Mouse (Mus musculus): ENCODE results near the gene Cldn16. TPM values are rescaled to one million over a fixed set of nuclear protein-coding genes. Genes with fewer than 3 reads are reported as not detected.
A peak's percentile ranks its signal among the peaks of the same experiment; 100 is the strongest.
"Not testable (repeated sequence)": the region's sequence is repeated elsewhere in the genome, so short reads cannot be mapped to it uniquely, and the experiment has no call there.

Gene Cldn16
- not detected for total RNA-seq (2021)
- long read RNA-seq, experiment 1, result 0 reads
- long read RNA-seq, experiment 2, result 0 reads

DNA sequence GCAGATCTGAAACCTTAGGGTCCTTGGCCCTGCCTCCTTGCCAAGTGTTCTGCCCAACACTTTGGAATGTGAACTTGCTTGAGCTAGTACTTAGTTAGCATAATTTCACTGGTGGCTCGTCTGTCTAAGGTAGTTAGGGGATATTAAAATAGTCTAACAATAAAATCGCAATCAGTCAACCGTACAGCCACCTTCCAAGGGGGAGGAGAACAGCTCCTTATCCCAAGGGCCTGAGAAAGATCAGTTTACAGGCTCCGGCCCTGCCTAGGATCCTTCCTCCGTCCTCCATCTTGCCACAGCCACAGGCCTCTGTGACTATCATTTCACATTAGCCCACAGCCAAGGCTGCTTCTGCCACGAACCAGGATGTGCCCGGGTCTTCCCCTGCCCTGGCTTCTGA lies at the start of gene Cldn16:
Gene Cldn16, plus strand, starts transcription at position 301 of the 400 bp plus-strand sequence.
- intact Hi-C loops (cut with DNase I), result no loop called here
- no peak for DNase-seq (ENCODE audit: low spot score in 2 of 2)

DNA sequence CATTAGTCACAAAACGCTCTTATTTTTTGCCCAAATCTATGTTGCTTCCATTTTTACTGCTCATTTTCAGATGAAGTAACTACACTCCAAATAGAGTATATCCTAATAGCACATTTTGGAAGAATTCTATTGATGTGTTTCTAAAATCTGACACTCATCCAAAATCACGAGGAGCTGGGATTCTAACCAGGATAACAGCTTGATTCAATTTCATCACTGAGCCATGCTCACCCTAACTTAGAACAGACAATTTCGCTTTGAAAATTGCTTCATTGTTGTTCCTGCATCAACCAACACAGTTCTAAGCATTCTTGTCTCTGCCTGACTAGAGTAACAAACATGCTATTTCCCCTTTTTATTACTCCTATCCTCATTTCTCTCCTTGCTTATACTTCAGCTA lies 44.3 kb upstream of the Cldn16 start:
- peak in 1 of 2 experiments; percentile 5 for DNase-seq (ENCODE audit: low spot score in 2 of 2)
- intact Hi-C loops (cut with DNase I), result no loop called here

DNA sequence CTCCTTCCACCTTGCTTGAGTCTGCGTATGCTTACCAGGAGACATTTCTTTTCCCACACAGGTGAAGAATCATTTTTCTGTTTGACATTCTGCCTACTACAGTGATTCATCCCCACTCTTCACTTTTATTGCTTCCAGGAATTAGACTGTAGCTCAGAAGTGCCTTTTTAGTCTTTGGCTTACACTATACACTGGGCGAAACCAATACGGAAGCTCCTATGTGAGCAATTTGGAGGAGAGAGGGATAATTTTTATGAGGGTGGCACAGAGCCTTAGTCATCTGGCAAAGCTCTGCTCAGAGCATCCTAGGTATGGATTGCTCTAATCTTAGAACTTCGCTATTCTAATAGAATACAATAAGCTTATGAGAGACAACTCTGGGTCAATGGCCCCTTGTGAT lies 40.9 kb upstream of the Cldn16 start:
- intact Hi-C loops (cut with DNase I), result no loop called here
- no peak for DNase-seq (ENCODE audit: low spot score in 2 of 2)

DNA sequence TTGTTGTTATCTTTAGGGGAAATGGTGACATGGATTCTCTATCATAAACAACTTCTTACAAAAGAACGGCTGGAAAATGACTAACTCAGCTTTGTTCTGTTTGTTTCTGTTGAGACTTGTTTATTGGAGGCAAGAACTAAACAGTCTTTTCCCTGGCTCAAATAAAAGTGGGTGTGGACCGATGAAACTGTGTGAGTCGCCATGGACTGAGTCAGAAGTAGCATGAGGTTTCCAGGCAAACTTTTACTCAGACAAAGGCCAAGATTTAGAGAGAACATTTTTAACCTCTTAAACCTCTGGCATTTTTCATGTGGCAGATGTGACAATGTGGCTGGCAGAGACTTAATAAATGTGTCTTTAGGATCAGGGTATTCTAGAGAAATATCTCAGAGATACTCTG lies 32.7 kb upstream of the Cldn16 start:
- DNase-seq (ENCODE audit: low spot score in 2 of 2), result no peak
- intact Hi-C loops (cut with DNase I), result no loop called here

DNA sequence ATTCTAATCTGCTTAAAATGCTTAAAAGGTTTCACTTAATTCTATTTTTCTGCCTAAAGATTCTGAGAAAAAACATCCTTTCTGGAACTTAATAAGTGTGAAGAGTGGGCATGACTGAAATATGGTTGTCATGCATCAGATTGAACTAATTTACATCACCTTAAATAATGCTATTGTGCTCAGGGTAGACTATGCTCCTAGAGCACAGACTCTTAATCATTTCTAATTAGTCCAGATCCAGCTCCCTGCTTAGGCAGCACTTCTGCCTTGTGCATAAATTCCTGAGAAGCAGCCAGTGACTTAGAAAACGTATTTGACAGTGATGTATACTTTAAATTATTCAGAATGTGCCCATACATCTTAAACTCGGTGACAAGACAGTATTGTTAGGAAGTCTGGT lies 29.4 kb upstream of the Cldn16 start:
- DNase-seq (ENCODE audit: low spot score in 2 of 2), result no peak
- intact Hi-C loops (cut with DNase I), result no loop called here

DNA sequence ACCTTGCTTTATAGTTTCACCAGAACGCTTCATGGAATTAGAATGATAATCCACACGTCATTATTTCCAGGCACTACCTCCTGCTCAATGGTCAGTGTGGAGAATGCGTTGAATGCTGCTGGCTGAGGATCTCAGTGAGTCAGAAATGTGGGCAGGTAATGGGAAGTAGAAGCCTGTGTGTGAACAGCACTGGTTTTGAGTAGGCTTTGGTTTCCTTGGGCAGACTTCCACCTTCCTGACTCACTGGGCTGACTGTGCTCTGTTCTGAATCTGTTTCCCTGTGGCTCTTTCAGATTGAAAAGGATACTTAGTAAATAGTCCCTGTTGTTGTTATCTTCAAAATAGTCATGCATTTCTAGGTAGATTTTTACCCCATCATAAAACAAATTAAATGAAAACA lies 22.9 kb upstream of the Cldn16 start:
- peak in 1 of 2 experiments; percentile 11 for DNase-seq (ENCODE audit: low spot score in 2 of 2)
- intact Hi-C loops (cut with DNase I), result no loop called here

DNA sequence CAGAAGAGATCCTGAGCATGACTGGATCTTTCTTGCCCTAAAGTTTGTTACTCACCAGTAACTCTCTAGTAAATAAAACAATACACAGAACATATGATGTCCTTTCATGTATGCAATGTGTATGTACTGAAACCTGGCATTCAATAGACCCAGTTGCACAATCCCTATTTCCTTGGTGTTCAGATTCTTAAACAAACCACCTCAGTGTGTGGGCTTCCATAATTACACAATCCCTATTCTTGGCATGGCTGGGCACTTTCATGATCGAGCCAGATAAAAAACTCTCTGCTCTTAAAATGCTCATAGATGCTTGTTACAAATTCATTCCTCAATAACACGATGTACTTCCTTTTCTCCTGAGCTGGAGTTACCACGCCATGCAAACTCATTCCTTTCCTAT lies 21.8 kb upstream of the Cldn16 start:
- no peak for DNase-seq (ENCODE audit: low spot score in 2 of 2)
- intact Hi-C loops (cut with DNase I), result no loop called here

DNA sequence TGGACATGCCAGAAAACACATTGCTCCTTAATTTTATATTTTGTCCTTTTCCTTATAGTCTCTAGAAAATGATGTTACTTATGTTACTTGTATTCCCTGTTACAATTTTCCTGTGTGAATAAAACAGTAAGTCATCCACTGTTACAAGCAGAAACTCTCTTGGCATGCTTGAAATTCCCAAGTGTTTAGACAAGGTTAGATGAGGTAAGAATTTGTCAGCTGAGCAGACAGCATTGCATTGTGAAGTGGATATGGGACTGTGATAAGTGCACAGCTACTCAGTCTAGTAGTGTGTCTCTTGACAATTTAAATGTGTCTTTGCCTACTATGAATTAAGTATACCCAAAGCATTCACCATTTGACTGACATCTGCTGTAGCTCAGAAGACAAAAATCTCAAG lies 18.1 kb upstream of the Cldn16 start:
- DNase-seq (ENCODE audit: low spot score in 2 of 2), result no peak
- intact Hi-C loops (cut with DNase I), result no loop called here

DNA sequence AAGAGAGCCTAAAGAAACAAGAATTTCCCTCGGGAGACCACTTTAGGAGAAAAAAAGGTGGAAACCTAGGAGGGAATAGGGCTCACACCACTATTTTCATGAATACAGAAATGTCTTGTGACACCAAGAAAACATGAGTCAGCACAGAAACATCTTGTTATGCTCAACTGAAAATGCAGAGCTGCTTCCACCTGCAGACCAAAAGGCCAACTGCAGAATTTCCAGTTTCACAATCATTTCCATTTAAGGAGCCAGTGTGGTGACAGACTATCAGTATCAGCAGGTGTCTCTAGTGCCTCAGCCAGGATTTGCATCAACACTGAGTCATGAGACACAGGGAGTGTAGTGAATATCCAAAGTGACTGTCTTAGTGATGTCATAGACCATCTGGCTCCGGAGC lies 15.3 kb upstream of the Cldn16 start:
- DNase-seq (ENCODE audit: low spot score in 2 of 2), result peak; percentile 8 to 50
- intact Hi-C loops (cut with DNase I), result no loop called here

DNA sequence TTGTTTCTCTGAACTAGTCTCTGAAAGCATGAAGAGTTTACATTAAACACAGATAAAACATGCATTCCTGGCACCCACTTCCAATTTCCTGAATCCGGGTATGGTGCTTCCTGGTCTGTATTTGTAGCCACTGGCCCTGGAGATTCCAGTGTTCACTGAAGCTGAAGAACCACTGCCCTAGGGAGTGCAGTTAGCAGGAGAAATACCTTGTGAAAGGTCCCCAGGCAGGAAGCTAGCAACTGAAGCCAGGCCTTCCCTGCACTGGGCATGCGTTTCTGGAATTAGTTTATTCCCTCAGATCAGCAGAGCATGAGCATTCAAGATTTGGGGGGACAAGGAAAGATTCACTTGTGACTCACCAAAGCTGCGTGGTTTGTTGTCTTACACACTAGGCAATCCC lies 8.8 kb upstream of the Cldn16 start:
- intact Hi-C loops (cut with DNase I), result no loop called here
- DNase-seq (ENCODE audit: low spot score in 2 of 2), result no peak

DNA sequence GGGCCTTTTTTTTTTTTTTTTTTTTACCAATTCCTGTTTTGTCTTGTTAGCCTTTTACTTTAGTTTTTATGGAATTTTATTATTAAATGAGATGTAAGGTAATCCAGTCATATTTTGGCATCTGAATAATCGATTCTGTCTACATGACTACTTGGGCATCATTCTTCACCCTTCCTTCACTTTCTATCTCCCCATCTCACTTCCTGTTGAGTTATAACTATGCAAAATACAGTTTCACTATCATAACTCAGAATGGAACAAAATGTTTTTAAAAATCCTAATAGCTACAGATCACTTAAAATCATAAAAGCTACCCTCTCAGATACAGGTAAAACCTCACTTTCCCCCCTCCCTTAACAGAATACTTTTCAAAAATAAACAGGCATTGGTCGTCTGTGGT lies 6.8 kb upstream of the Cldn16 start:
- no peak for DNase-seq (ENCODE audit: low spot score in 2 of 2)
- intact Hi-C loops (cut with DNase I), result no loop called here

DNA sequence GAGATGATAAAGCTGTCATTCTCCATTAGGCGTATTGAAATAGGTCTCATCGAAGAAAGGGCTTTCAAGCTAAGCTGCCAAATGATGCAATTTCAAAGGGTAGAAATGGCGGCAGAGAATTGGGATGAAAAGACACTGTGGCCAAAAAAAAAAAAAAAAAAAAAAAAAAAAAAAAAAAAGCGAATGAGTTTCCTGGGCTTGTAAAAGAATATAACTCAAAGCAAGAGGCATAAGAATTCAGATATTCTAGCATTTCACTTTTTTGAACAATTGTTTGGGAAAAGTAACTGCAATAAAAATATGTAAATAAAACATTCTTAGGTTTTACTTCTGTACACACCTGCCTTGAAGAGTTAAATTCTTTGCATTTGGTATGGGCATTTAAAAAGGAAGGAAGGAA lies 3.6 kb downstream of the Cldn16 start:
- no peak for DNase-seq (ENCODE audit: low spot score in 2 of 2)
- intact Hi-C loops (cut with DNase I), result no loop called here

DNA sequence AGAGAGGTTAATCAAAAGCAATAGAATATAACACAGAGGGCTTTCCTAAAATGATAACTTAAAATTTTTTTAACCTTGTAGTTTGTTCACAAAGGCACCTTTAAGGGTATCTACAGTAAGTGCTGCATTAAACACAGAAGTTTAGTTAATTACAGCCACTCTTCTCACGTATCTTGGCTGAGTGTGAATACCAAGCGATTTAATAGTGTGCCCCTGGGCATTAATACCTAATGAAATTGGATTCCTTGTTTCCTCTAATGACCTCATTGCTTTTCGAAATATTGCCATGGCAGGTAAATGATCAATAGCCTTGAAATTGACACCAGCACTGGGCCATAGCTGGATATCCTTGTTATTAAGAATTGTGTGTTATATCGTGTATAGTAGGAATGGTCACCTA lies 8.3 kb downstream of the Cldn16 start:
- intact Hi-C loops (cut with DNase I), result no loop called here
- DNase-seq (ENCODE audit: low spot score in 2 of 2), result no peak

DNA sequence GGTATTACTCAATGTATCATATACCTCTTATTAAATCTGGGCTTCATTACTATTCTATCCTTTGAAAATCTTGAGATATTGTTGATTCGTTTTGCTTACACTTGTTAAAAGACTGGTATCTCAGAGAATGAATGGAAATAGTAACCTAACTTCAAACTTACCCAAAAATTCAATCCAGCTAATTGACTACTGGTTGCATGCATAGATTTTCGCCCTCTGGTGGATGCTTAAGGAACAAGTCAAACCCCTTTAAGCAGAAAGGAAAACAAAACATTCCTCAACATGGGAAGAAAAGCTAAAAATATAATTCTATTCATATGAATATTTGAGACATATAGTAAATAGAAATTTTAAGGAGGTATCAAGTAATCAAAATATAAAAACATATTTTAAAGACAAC lies 32.8 kb downstream of the Cldn16 start:
- intact Hi-C loops (cut with DNase I), result loop anchor here (5.0 kb wide), 1 partner anchor 263 kb away; no protein-coding TSS in a partner anchor
- peak; percentile 8 to 34 for DNase-seq (ENCODE audit: low spot score in 2 of 2)

DNA sequence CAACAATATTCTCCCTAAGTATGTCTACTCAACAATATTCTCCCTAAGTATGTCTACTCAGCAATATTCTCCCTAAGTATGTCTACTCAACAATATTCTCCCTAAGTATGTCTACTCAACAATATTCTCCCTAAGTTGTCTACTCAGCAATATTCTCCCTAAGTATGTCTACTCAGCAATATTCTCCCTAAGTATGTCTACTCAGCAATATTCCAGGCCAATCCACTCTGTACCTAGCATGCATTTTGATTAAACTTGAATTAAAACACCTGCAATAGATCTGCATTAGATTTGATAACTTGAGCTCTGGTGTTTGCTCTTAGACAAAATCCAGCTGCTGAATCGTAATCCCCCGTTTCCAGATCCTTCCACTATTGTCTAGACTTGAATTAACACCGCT lies 36.8 kb downstream of the Cldn16 start:
- intact Hi-C loops (cut with DNase I), result loop anchor here (5.0 kb wide), 1 partner anchor 267 kb away; no protein-coding TSS in a partner anchor
- not testable (repeated sequence) for DNase-seq (ENCODE audit: low spot score in 2 of 2)

DNA sequence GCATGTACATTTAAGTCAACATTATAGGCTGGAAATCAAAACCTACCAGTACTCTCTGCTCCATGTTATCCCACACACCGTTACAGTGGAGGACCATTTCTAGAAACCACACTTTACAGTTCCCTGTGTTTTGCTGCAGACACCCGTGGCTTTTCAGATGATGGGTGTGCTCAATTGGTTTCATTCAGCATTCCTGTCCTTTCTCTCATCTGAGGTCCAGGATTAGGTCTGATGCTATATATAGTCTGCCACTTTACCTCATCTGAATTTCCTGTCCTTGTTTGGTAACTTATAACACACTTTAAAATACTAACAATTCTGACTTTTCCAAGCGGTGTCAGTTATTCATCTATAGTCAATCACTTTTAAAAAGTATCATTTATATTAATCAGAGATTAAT lies 37.8 kb downstream of the Cldn16 start:
- intact Hi-C loops (cut with DNase I), result no loop called here
- no peak for DNase-seq (ENCODE audit: low spot score in 2 of 2)

DNA sequence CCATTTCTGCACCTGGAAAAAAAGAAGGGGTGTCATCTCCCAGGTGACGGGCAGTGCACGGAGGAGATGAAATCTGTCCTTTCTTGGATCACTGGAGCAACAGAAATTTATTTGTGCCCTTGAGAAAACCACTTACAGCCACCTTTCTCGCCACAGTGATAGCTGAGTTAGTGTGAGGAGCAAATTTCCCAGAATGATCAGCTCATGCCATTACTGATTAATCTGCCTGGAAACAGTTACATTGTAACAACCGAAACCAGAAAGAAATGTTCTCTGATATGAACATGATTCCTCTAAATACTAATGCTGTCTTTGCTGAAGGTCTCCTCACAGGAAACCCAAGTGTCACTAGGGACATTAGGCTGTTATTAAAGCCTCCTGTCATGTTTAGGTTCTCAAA lies 42.0 kb downstream of the Cldn16 start:
- DNase-seq (ENCODE audit: low spot score in 2 of 2), result no peak
- intact Hi-C loops (cut with DNase I), result no loop called here

DNA sequence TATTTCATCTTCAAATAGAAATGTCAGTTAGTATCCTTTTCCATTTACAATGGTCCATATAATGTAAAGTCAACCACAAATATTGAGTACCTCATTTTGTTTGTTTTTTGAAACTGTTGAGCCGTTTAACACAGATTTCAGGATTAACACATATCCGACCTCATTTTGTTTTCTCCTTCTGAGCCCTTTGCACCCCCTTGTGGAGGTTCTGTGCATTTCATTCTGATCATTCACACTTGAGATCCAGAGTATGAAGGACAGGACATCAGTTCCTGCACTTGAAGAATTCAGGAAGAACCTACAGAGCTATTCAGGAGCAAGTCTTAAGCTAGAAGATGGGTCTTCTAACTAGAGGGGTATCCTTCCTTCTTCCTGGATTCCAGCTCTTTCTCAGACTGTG lies 56.7 kb downstream of the Cldn16 start:
- intact Hi-C loops (cut with DNase I), result no loop called here
- peak; percentile 11 to 42 for DNase-seq (ENCODE audit: low spot score in 2 of 2)

DNA sequence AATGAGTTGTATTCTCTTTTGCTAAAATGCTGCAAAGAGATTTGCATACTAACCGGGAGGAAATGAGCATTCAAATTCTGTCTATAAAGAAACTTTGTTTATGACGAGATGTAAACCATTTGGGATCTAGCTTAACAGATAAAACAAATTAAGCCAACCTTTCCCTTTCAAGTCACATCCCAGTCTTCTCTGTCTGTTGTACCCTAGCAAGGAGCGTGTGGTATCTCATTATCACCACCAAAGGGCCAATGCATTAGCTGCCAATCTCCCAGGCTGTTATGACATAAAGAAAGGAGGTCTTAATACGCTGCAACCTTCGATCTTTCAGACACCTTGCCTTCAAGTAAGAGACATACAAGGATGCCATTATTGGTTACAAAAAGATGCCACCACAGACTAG lies 62.9 kb downstream of the Cldn16 start:
- intact Hi-C loops (cut with DNase I), result no loop called here
- no peak for DNase-seq (ENCODE audit: low spot score in 2 of 2)

DNA sequence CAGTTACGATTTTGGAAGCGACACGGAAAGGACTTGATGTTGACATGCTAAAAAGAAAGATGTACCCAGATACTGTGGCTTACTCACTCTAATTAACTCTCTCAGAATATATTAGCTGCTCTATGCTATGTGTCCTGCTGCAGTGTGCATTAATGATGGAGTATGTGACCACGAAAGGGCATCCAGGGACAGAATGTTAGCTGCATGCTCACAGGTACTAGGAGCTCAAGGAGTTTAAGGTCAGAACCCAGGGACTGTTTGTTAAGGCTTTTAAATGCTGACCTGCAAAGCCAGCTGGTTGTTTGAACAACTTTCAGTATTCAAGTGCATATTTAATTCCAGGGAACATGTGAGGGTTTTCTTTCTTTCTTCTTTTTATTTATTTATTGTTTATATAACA lies 63.7 kb downstream of the Cldn16 start, which contains the start of gene Tmem207:
Gene Tmem207, minus strand, starts transcription at position 101 of the 400 bp plus-strand sequence.
- DNase-seq (ENCODE audit: low spot score in 2 of 2), result no peak
- intact Hi-C loops (cut with DNase I), result no loop called here

DNA sequence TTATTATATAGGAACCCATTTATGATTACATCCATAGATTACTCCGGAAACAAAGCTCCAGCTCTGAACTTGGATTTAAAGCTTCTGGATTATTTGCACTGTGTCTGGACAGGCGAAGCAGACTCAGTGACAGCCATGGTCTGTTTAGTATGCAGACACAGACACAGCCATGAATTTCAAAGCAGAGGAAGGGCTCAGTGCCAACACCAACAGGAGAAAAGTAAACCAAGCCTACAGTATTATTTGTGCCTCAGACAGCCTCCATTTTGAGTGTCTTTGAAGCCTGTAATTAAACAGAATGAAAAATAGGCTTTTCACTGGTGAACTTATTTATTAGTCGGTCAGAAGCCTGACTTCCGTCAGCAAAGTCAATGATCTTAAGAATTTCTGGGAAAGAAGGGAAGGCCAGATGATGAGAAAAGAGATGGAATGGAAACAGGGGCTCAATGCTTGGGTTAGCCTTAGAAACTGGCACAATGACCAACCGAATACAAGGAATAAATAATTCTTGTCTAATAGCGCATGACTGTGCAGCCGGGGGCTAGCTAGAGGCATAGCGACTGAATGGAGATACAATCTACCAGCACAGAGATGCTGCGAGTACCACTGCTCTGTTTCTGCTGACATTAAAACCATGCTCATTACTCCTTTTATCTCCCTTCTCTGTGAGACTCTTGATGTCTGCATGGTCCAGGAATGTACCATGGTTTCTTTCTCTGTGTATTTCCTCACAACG lies 65.2 kb downstream of the Cldn16 start:
- peak; percentile 9 to 42 for DNase-seq (ENCODE audit: low spot score in 2 of 2)

DNA sequence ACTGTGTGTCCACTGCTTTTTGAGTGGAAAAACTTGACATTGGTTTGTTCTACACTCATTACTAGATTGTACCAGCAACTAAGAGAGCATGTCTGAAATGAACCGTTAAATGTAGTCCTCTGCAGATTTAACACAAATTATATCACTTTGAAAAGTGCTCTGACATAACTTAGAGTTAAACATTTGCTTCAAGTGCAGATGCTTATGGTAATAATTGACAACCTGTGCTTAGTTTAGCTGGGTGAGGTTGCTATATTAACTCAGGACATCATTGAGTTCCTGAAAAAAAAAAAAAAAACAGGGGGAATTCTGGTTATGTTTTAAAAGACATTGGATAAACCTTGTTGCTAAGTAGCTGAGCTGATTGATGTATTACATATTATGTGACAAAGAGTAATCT lies 67.5 kb downstream of the Cldn16 start:
- intact Hi-C loops (cut with DNase I), result no loop called here
- no peak for DNase-seq (ENCODE audit: low spot score in 2 of 2)

More for the DNA sequence above, 65.2 kb downstream of the Cldn16 start:
- intact Hi-C loops (cut with DNase I), result no loop called here
